Mouse (Mus musculus): ENCODE measurements at regions not wholly inside any gene's neighbourhood (a gene's known extent, or its start where the extent isn't known, plus 50 kb on each side); places are given as distances from the start of the nearest gene placed in this dataset.

DNA sequence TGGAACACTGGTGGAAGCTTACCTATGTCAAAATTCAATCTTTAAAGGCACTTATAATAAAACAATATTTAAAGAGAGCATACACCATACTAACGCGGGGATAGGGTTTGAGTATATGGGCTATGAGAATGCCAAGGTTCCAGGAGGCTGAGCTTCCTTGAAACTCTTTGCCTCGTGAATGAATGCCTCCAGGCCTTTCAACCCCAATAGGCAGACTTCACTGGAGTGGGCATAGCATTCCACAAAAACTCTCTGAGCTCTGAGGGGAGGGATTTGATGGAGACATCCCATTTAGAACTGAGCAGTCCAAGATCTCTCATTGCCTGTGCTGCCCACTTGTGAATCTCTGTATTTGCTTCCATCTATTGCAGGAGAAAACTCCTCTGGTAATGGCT lies 68.4 kb upstream of the Pax1 start:
- no peak for TF ChIP-seq CTCF (IDR thresholded peaks at IDR 0.05; ENCODE audit: low read depth)
- no peak for ATAC-seq (ENCODE audit: insufficient read depth)
- H3K4me2 ChIP-seq, result no peak overlapping the region
- 0 out of 2 replicates have a peak, but pooled peaks cover 3% of the 10 kb centered on the region for H3K4me1 ChIP-seq (ENCODE audit: insufficient read depth)
- no peak overlapping the region for H3K27ac ChIP-seq (ENCODE audit: low read depth)
- no peak overlapping the region for H3K4me3 ChIP-seq (ENCODE audit: low read depth, low read length)
- DNase-seq, result no peak
- no peaks in the 10 kb centered on the region for H3K27me3 ChIP-seq (ENCODE audit: insufficient read depth, low read length)
- H3K9me3 ChIP-seq (ENCODE audit: low read depth, low read length), result no peaks in the 10 kb centered on the region
- H3K36me3 ChIP-seq (ENCODE audit: insufficient read depth), result no peaks in the 10 kb centered on the region
- 66% methylated on average over 3 of the region's 3 CpGs for WGBS
- no peak overlapping the region for H3K9ac ChIP-seq

- Histone ChIP-seq H3K9me3 (ENCODE audit: low read depth, low read length) (no peaks in the 10 kb centered on the region), H3K4me2 (no peak overlapping the region), H3K36me3 (ENCODE audit: insufficient read depth) (no peaks in the 10 kb centered on the region), H3K27ac (ENCODE audit: low read depth) (no peak overlapping the region), H3K4me1 (ENCODE audit: insufficient read depth) (no peaks in the 10 kb centered on the region), H3K9ac (no peak overlapping the region), H3K4me3 (ENCODE audit: low read depth, low read length) (no peak overlapping the region), H3K27me3 (ENCODE audit: insufficient read depth, low read length) (no peaks in the 10 kb centered on the region)
- 62% methylated on average over 11 of the region's 11 CpGs for WGBS
- no peak for TF ChIP-seq CTCF (IDR thresholded peaks at IDR 0.05; ENCODE audit: low read depth)
- DNase-seq (no peak), ATAC-seq (ENCODE audit: insufficient read depth) (no peak)
Measured at GRCm38 (mm10) chr2:147292387-147293293, 69.1 kb upstream of the Pax1 start.

- no peaks in the 10 kb centered on the region for H3K9me3 ChIP-seq (ENCODE audit: low read depth, low read length)
- WGBS, result 62% methylated on average over 3 of the region's 3 CpGs
- no peak overlapping the region for H3K4me2 ChIP-seq
- no peaks in the 10 kb centered on the region for H3K4me1 ChIP-seq (ENCODE audit: insufficient read depth)
- H3K4me3 ChIP-seq (ENCODE audit: low read depth, low read length), result no peak overlapping the region
- H3K27me3 ChIP-seq (ENCODE audit: insufficient read depth, low read length), result no peaks in the 10 kb centered on the region
- no peaks in the 10 kb centered on the region for H3K36me3 ChIP-seq (ENCODE audit: insufficient read depth)
- H3K9ac ChIP-seq, result no peak overlapping the region
- ATAC-seq (ENCODE audit: insufficient read depth) (no peak), DNase-seq (no peak)
- TF ChIP-seq CTCF (IDR thresholded peaks at IDR 0.05; ENCODE audit: low read depth), result no peak
- no peak overlapping the region for H3K27ac ChIP-seq (ENCODE audit: low read depth)
Measured at GRCm38 (mm10) chr2:147283390-147283789, 78.3 kb upstream of the Pax1 start.

GRCm38 (mm10) chr2:147277636-147278035 lies 83.6 kb upstream of the Nkx2-2 start:
- Histone ChIP-seq H3K4me1 (ENCODE audit: insufficient read depth) (no peaks in the 10 kb centered on the region), H3K9ac (no peak overlapping the region), H3K27ac (ENCODE audit: low read depth) (no peak overlapping the region), H3K27me3 (ENCODE audit: insufficient read depth, low read length) (no peaks in the 10 kb centered on the region), H3K4me3 (ENCODE audit: low read depth, low read length) (no peak overlapping the region), H3K9me3 (ENCODE audit: low read depth, low read length) (no peaks in the 10 kb centered on the region), H3K36me3 (ENCODE audit: insufficient read depth) (no peaks in the 10 kb centered on the region), H3K4me2 (no peak overlapping the region)
- TF ChIP-seq CTCF (IDR thresholded peaks at IDR 0.05; ENCODE audit: low read depth), result no peak
- ATAC-seq (ENCODE audit: insufficient read depth), result no peak
- 82% methylated on average over 4 of the region's 4 CpGs for WGBS
- DNase-seq, result no peak

- Histone ChIP-seq H3K4me3 (ENCODE audit: low read depth, low read length) (no peak overlapping the region), H3K4me1 (ENCODE audit: insufficient read depth) (no peaks in the 10 kb centered on the region), H3K36me3 (ENCODE audit: insufficient read depth) (no peaks in the 10 kb centered on the region), H3K9me3 (ENCODE audit: low read depth, low read length) (no peaks in the 10 kb centered on the region), H3K27me3 (ENCODE audit: insufficient read depth, low read length) (no peaks in the 10 kb centered on the region), H3K4me2 (no peak overlapping the region), H3K27ac (ENCODE audit: low read depth) (no peak overlapping the region), H3K9ac (no peak overlapping the region)
- TF ChIP-seq CTCF (IDR thresholded peaks at IDR 0.05; ENCODE audit: low read depth), result no peak
- no peak for ATAC-seq (ENCODE audit: insufficient read depth)
- peak; percentile 33 for DNase-seq
- WGBS, result 33% methylated on average over 1 of the region's 1 CpGs
Measured at GRCm38 (mm10) chr2:147269171-147269570, 75.1 kb upstream of the Nkx2-2 start.

- Histone ChIP-seq H3K4me3 (ENCODE audit: low read depth, low read length) (no peak overlapping the region), H3K9me3 (ENCODE audit: low read depth, low read length) (no peaks in the 10 kb centered on the region), H3K27ac (ENCODE audit: low read depth) (no peak overlapping the region), H3K4me1 (ENCODE audit: insufficient read depth) (no peaks in the 10 kb centered on the region), H3K9ac (no peak overlapping the region), H3K4me2 (no peak overlapping the region), H3K27me3 (ENCODE audit: insufficient read depth, low read length) (no peaks in the 10 kb centered on the region), H3K36me3 (ENCODE audit: insufficient read depth) (no peaks in the 10 kb centered on the region)
- DNase-seq (no peak), ATAC-seq (ENCODE audit: insufficient read depth) (no peak)
- TF ChIP-seq CTCF (IDR thresholded peaks at IDR 0.05; ENCODE audit: low read depth), result no peak
- 63% methylated on average over 5 of the region's 5 CpGs for WGBS
Measured at GRCm38 (mm10) chr2:147267901-147268300, 73.9 kb upstream of the Nkx2-2 start.

DNA sequence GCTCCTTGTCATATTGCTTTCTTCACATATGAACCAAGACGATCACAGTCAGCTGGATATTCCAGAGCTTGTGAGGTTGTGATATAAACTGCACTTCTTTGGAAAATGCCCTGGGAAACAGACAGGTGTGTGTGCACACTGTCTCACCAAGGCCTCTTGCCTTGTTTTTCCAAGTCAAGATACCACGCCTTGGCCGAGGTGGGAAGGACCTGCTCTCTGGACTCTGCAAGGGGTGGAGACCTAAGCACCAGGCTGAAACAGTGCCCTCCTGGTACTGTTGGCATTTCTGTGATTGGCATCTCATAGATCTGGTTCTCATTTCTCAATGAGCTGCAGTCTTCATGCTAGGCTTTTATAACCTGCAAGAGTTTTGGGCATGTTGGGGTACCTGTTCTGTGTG lies 73.2 kb upstream of the Nkx2-2 start:
- Histone ChIP-seq H3K27ac (ENCODE audit: low read depth) (no peak overlapping the region), H3K36me3 (ENCODE audit: insufficient read depth) (no peaks in the 10 kb centered on the region), H3K27me3 (ENCODE audit: insufficient read depth, low read length) (no peaks in the 10 kb centered on the region), H3K4me3 (ENCODE audit: low read depth, low read length) (no peak overlapping the region), H3K9ac (no peak overlapping the region), H3K4me2 (no peak overlapping the region), H3K9me3 (ENCODE audit: low read depth, low read length) (no peaks in the 10 kb centered on the region), H3K4me1 (ENCODE audit: insufficient read depth) (no peaks in the 10 kb centered on the region)
- DNase-seq (no peak), ATAC-seq (ENCODE audit: insufficient read depth) (no peak)
- WGBS, result 85% methylated on average over 3 of the region's 3 CpGs
- TF ChIP-seq CTCF (IDR thresholded peaks at IDR 0.05; ENCODE audit: low read depth), result no peak

Data from lung, embryonic 14.5 days (tissue).